Comparison of ENCODE assay signal across 26 mouse cellular contexts in genomic region chr7:20009987-20010386, GRCm38 (mm10). TPM values are rescaled to one million over a fixed set of nuclear protein-coding genes. Genes with fewer than 3 reads are reported as not detected.
"Had no signal": no experiment of that assay in that cellular context is flagged by ENCODE, and none has a peak within 500 bp of the region (broad histone marks: within the 10 kb centered on the region; RNA-seq: fewer than 3 reads in every experiment).

No protein-coding gene starts in this region.

- H3K4me3 ChIP-seq: lung, embryonic 15.5 days; megakaryocyte, embryonic 14.5 days; midbrain, embryonic 13.5 days; midbrain, embryonic 15.5 days; neural tube, embryonic 12.5 days had no signal

- H3K4me1 ChIP-seq: lung, embryonic 15.5 days; megakaryocyte, embryonic 14.5 days; midbrain, embryonic 13.5 days; midbrain, embryonic 15.5 days; neural tube, embryonic 12.5 days had no signal

- H3K27me3 ChIP-seq: lung, embryonic 15.5 days; megakaryocyte, embryonic 14.5 days; midbrain, embryonic 13.5 days; midbrain, embryonic 15.5 days; neural tube, embryonic 12.5 days had no signal

- H3K36me3 ChIP-seq: lung, embryonic 15.5 days; midbrain, embryonic 13.5 days; midbrain, embryonic 15.5 days; neural tube, embryonic 12.5 days had no signal

- H3K4me2 ChIP-seq: lung, embryonic 15.5 days; midbrain, embryonic 11.5 days; midbrain, embryonic 13.5 days; midbrain, embryonic 15.5 days; neural tube, embryonic 12.5 days had no signal

- DNase-seq: liver, postnatal 0 days; lung, adult 2 months; lung, postnatal 14 days; lung, postnatal 36 days; right cerebral cortex, postnatal 14 days; right cerebral cortex, postnatal 4 days; spleen, adult 18-20 months; thymus, adult 18-20 months; thymus, postnatal 14 days; thymus, postnatal 36 days had no signal

- H3K9me3 ChIP-seq: lung, embryonic 15.5 days; megakaryocyte, embryonic 14.5 days had no signal

- ATAC-seq: liver, postnatal 0 days; lung, postnatal 0 days; midbrain, embryonic 13.5 days; midbrain, embryonic 15.5 days had no signal

- H3K9ac ChIP-seq: liver, postnatal 0 days; lung, embryonic 15.5 days; midbrain, embryonic 13.5 days; midbrain, embryonic 15.5 days; neural tube, embryonic 12.5 days had no signal

- H3K27ac ChIP-seq: lung, embryonic 15.5 days; macrophage; midbrain, embryonic 13.5 days; midbrain, embryonic 15.5 days; neural tube, embryonic 12.5 days had no signal

RNA-seq across cellular contexts. Expression of gene Nlrp9b, which starts 18.7 kb away (rescaled TPM):
- total RNA-seq: megakaryocyte progenitor cell, adult 5-6 weeks; midbrain, postnatal 0 days; monocyte, adult 5-6 weeks; neutrophil, adult 5-6 weeks had no signal
- polyA plus RNA-seq: liver, postnatal 0 days; lung, adult 2 months; lung, embryonic 15.5 days; lung, postnatal 0 days; macrophage; midbrain, embryonic 11.5 days; midbrain, embryonic 13.5 days; midbrain, embryonic 15.5 days; midbrain, postnatal 0 days; neural tube, embryonic 12.5 days; neural tube, embryonic 14.5 days; stomach, embryonic 14.5 days; stomach, embryonic 16.5 days; thymus, postnatal 0 days had no signal

RNA-seq across cellular contexts. Expression of gene Ceacam20, which starts 44.8 kb away (rescaled TPM):
- total RNA-seq: megakaryocyte progenitor cell, adult 5-6 weeks; midbrain, postnatal 0 days; monocyte, adult 5-6 weeks; neutrophil, adult 5-6 weeks had no signal
- polyA plus RNA-seq: liver, postnatal 0 days; lung, embryonic 15.5 days; lung, postnatal 0 days; macrophage; midbrain, embryonic 11.5 days; midbrain, embryonic 13.5 days; midbrain, embryonic 15.5 days; midbrain, postnatal 0 days; neural tube, embryonic 12.5 days; neural tube, embryonic 14.5 days; stomach, embryonic 14.5 days; thymus, postnatal 0 days had no signal

RNA-seq across cellular contexts. Expression of gene Igsf23, which starts 59.4 kb away (rescaled TPM):
- total RNA-seq: megakaryocyte progenitor cell, adult 5-6 weeks; midbrain, postnatal 0 days; monocyte, adult 5-6 weeks had no signal
- polyA plus RNA-seq: macrophage; midbrain, embryonic 13.5 days; midbrain, embryonic 15.5 days; midbrain, postnatal 0 days; neural tube, embryonic 12.5 days; neural tube, embryonic 14.5 days had no signal
